Mouse (Mus musculus) T-helper 1 cell (primary cell): ENCODE results near the gene Slc22a20.

Experiments used
- in situ Hi-C: fragments of 300-600 bp; cut with MboI, MseI; formaldehyde crosslinking; loops from one replicate; pipeline ENCODE4 v1.15.1; 2025; ENCODE audit warnings: high pct_unique_total_duplicates

Slc22a20 gene

DNA sequence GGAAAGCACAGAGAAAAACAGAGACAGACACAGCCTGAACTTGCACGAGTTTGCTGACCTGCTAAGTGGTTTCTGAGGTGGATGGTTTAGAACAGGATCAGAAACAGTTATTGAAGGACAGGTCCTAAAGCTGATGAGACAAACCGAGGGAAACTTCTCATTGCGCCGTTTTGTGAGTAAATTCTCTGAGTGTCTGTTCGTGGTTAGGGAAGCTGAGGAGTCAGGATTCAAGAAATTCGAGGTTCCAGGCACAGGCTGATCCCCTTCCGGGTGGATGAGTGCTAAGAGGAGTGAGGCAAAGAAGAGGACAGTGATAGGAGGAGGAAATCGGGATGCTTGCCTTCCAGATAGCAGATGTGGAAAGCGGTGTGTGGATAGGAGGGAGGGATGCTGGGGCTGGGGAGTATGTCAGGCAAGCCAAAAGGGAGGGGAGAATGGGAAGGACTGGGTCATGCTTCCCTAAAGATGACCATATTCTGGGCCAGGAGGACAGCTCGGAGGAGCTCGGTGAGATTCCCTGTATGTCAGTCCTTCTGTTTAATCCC, 60.6 kb downstream of the Slc22a20 start:
- in situ Hi-C loops, result no loop called here

DNA sequence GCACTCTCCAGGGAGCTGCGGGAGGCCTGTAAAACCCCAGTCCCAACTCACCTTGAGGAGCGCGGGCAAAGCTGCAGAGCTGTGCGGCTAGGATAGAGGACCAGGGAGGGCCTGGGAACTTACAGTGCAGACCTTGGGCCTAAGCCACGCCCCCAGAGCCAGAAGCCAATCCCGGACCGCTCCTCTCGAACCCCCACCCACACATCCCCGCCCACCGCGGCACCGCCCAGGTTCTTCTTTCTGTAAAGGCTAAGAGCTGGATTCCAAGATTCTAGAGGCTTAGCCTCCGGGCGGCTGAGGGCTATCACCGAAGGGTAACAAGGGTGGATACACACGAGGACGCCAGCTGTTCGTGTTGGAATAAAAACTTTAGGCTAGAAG, 61.2 kb downstream of the Slc22a20 start, which contains the start of gene Cdc42ep2:
Gene Cdc42ep2 (minus strand): TSS at position 104 of the 381 bp plus-strand sequence.
- in situ Hi-C loops, result no loop called here

DNA sequence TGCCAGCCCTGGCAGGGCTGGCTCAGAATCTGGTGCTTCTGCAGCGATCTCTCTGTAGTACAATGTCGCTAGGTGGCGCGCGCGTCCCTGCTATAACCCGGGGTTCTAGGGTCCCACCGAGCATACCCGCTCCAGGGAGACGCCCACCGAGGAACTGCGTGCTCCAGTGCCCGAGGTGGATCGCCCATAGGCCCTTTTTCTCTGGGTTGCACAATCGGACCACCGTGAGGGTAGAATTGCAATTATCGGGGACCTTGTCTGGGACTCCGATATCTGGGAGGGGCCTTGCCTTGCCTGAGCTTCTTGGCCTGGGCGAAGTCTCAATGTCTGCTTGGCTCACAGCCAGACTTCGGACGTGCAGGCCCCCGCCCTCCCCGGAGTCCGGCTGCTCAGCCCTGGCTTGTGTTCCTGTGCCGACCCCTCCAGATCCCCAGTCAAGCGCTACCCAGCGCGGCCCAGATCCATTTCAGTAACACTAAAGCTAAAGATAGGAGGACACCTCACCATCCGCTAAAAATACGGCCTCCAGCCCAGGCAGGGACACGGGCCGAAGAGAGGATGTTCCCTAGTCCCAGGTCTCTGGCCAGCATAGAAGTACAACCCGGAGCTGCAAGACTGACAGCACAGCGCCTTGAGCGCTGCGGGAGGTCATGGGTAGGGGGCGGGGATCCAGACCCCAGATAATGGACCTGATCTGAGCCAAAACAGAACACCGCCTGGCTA, 61.8 kb downstream of the Slc22a20 start:
- in situ Hi-C loops, result no loop called here

DNA sequence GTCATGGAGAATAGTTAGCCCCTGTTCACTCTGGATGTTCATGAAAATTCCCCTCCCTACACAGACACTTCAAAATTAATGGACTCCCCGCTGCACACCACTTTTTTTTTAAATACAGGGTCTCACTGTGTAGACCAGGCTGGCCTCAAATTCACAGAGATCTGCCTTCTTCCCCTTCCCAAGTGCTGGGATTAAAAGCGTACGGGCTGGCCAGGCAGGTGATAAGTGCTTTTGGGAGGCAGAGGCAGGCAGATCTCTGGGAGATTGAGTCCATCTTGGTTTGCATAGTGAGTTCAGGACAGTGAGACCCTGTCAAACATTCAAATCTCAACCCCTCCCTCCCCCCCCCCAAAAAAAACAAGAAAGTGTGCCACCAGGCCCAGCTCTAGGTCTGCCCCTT, 63.0 kb downstream of the Slc22a20 start:
- in situ Hi-C loops, result no loop called here

DNA sequence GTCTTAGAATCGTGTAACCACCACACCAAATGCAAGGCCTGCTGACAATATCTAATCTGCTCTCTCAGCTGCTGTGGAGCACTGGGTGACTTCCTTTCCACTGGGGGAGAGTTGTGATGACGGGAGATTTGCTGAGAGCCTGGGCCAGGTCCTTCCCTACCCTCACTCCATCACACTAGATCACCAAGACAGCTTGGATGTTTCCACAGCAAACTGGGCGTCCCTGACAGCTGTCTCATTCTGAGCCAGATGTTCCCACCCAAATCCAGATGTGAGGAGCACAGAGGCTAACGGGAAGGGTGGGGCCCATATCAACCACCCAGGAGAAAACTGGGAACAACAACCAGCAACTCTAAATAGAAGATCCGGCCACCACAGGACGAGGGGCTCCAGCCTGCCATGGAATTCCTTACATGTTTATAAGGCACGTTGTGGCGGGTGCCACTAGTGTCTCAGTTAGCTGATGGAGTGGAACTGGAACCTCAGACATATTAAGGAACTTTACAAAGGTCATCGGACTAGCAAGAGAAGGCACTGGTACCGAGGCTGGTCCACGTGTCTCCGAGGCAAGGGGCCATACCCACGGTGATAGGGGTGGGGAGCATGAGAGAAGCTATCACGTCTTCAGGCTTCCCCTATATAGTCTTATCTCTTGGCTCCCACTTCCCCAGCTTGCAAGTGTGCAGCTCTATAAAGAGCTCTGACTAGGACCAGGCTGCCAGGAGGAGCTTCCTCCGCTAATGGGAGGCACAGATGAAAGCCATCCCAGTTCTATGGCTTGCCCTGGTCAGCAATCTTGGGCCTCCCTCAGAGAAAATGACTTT, 63.6 kb downstream of the Slc22a20 start:
- in situ Hi-C loops, result no loop called here

DNA sequence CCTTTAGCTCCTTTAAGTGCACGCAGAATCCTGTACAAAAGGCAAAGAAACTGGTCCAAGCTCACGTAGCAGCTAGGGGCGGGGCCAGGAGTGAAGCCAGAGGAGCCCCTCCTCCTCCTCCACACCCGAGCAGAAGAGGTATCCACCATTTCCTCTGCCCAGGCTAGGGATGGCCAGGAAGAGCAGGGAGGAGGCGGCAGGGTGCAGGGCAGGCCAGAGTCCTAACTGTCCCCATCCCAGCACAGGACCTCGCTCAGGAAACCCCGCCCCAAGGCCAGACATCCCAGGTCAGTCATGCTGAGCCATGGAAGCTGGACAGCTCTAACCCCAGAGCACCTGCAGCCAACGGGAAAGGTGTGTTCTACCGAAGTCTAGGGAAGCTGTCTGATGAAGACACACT, 64.2 kb downstream of the Slc22a20 start:
- in situ Hi-C loops, result no loop called here
